ENCODE assay signal across 21 mouse cellular contexts in genomic region chr7:78049606-78050005, GRCm38 (mm10).
A peak's percentile ranks its signal among the peaks of the same experiment; 100 is the strongest.
DNase-seq lines count a peak whose midpoint lies in the region; ATAC-seq and TF ChIP-seq lines count a peak whose summit lies in the region.
"Had no signal": no experiment of that assay in that cellular context is flagged by ENCODE, and none has a peak within 500 bp of the region (broad histone marks: within the 10 kb centered on the region; RNA-seq: fewer than 3 reads in every experiment).

No protein-coding gene starts in this region.

- ATAC-seq in hindbrain, postnatal 0 days = no peak
- ATAC-seq in hindbrain, embryonic 14.5 days (ENCODE audit: low FRiP score) = no peak
- ATAC-seq in midbrain, postnatal 0 days (ENCODE audit: low FRiP score) = no peak
- ATAC-seq in midbrain, embryonic 14.5 days (ENCODE audit: low FRiP score, low TSS enrichment) = no peak
- ATAC-seq in stomach, postnatal 0 days (ENCODE audit: low FRiP score, low TSS enrichment) = no peak
- ATAC-seq: CD4-positive, CD25-positive, alpha-beta regulatory T cell, adult 4 months; forebrain, embryonic 15.5 days had no signal

- no peaks in the 10 kb centered on the region for H3K4me1 ChIP-seq in hindbrain, postnatal 0 days (ENCODE audit: insufficient read depth, low read length)
- H3K4me1 ChIP-seq in hindbrain, embryonic 14.5 days (replicated peaks; ENCODE audit: control insufficient read depth, insufficient read depth, low read length) = no peaks in the 10 kb centered on the region
- no peaks in the 10 kb centered on the region for H3K4me1 ChIP-seq in midbrain, postnatal 0 days (ENCODE audit: insufficient read depth, low read length)
- H3K4me1 ChIP-seq in midbrain, embryonic 14.5 days (ENCODE audit: control insufficient read depth, insufficient read depth, low read length) = no peaks in the 10 kb centered on the region
- H3K4me1 ChIP-seq in stomach, postnatal 0 days (replicated peaks; ENCODE audit: control insufficient read depth, insufficient read depth) = no peaks in the 10 kb centered on the region
- no peaks in the 10 kb centered on the region for H3K4me1 ChIP-seq in kidney, adult 2 months (ENCODE audit: control insufficient read depth, insufficient read depth, low read length)
- H3K4me1 ChIP-seq: embryonic facial prominence, embryonic 15.5 days; forebrain, embryonic 15.5 days; hindbrain, embryonic 13.5 days; midbrain, embryonic 10.5 days had no signal

- 63% methylated on average over 3 of the region's 3 CpGs for WGBS in hindbrain, postnatal 0 days
- 66% methylated on average over 3 of the region's 3 CpGs for WGBS in hindbrain, embryonic 14.5 days
- WGBS in midbrain, postnatal 0 days = 60% methylated on average over 3 of the region's 3 CpGs
- 64% methylated on average over 3 of the region's 3 CpGs for WGBS in midbrain, embryonic 14.5 days
- 55% methylated on average over 3 of the region's 3 CpGs for WGBS in stomach, postnatal 0 days
- WGBS in kidney, adult 2 months = 63% methylated on average over 3 of the region's 3 CpGs

- DNase-seq in adrenal gland, adult 2 months = peak; percentile 10
- DNase-seq in adrenal gland, postnatal 4 days (ENCODE audit: low spot score in 2 of 2) = no peak
- no peak for DNase-seq in hindbrain, postnatal 0 days (ENCODE audit: low spot score)
- no peak for DNase-seq in hindbrain, embryonic 14.5 days (ENCODE audit: low spot score)
- DNase-seq in midbrain, postnatal 0 days (ENCODE audit: low spot score) = no peak
- DNase-seq in midbrain, embryonic 14.5 days = no peak
- no peak for DNase-seq in stomach, postnatal 0 days (ENCODE audit: low spot score)
- DNase-seq in kidney, adult 2 months = no peak
- DNase-seq: adrenal gland, postnatal 25 days; cerebellum, adult 11 months; cerebellum, adult 9-11 months; lung, adult 18-20 months; lung, postnatal 10 days; right cerebral cortex, postnatal 25 days; spleen, adult 18-20 months had no signal

- H3K9me3 ChIP-seq in hindbrain, postnatal 0 days (ENCODE audit: low read length) = no peaks in the 10 kb centered on the region
- H3K9me3 ChIP-seq in hindbrain, embryonic 14.5 days (ENCODE audit: control insufficient read depth, low read length) = 0 out of 2 replicates have a peak, but pooled peaks cover 4% of the 10 kb centered on the region
- no peaks in the 10 kb centered on the region for H3K9me3 ChIP-seq in midbrain, postnatal 0 days (ENCODE audit: low read length)
- H3K9me3 ChIP-seq in midbrain, embryonic 14.5 days (ENCODE audit: control insufficient read depth, low read length) = no peaks in the 10 kb centered on the region
- no peaks in the 10 kb centered on the region for H3K9me3 ChIP-seq in stomach, postnatal 0 days (ENCODE audit: control insufficient read depth, low read length)
- H3K9me3 ChIP-seq: embryonic facial prominence, embryonic 15.5 days; forebrain, embryonic 15.5 days; hindbrain, embryonic 13.5 days; midbrain, embryonic 10.5 days had no signal

- H3K27ac ChIP-seq in hindbrain, postnatal 0 days = no peak overlapping the region
- H3K27ac ChIP-seq in hindbrain, embryonic 14.5 days = no peak overlapping the region
- H3K27ac ChIP-seq in midbrain, postnatal 0 days (ENCODE audit: low read depth, low read length) = no peak overlapping the region
- no peak overlapping the region for H3K27ac ChIP-seq in midbrain, embryonic 14.5 days (replicated peaks; ENCODE audit: low read depth, low read length)
- no peak overlapping the region for H3K27ac ChIP-seq in stomach, postnatal 0 days (replicated peaks)
- H3K27ac ChIP-seq in kidney, adult 2 months (ENCODE audit: insufficient read depth, low read depth, low read length) = no peak overlapping the region
- H3K27ac ChIP-seq: embryonic facial prominence, embryonic 15.5 days; forebrain, embryonic 15.5 days; hindbrain, embryonic 13.5 days; midbrain, embryonic 10.5 days had no signal

- peak; percentile 22; the same call in 1 of the 2 replicates for TF ChIP-seq CTCF in hindbrain, postnatal 0 days (IDR thresholded peaks at IDR 0.05; ENCODE audit: low read depth)
- TF ChIP-seq CTCF in midbrain, postnatal 0 days (IDR thresholded peaks at IDR 0.05) = 0 out of 2 replicates have a peak, but pooled peaks have one; percentile 25
- peak; percentile 38 for TF ChIP-seq CTCF in stomach, postnatal 0 days (IDR thresholded peaks at IDR 0.05; ENCODE audit: low read depth)
- TF ChIP-seq CTCF in kidney, adult 2 months (conservative IDR thresholded peaks at IDR 0.05; ENCODE audit: insufficient read depth, insufficient read length, low read depth, low read length) = no peak

- no peak for TF ChIP-seq POLR2A in kidney, adult 2 months (IDR thresholded peaks at IDR 0.05; ENCODE audit: low read depth, low read length)

- no peak overlapping the region for H3K9ac ChIP-seq in hindbrain, postnatal 0 days (replicated peaks; ENCODE audit: low read length)
- no peak overlapping the region for H3K9ac ChIP-seq in hindbrain, embryonic 14.5 days
- H3K9ac ChIP-seq in midbrain, postnatal 0 days (replicated peaks; ENCODE audit: low read length, poor library complexity, severe bottlenecking) = no peak overlapping the region
- H3K9ac ChIP-seq in midbrain, embryonic 14.5 days (replicated peaks; ENCODE audit: low read length) = no peak overlapping the region
- H3K9ac ChIP-seq in stomach, postnatal 0 days (ENCODE audit: low read length) = no peak overlapping the region
- H3K9ac ChIP-seq: embryonic facial prominence, embryonic 15.5 days; forebrain, embryonic 15.5 days; hindbrain, embryonic 13.5 days had no signal

- no peak for TF ChIP-seq EP300 in stomach, postnatal 0 days (optimal IDR thresholded peaks at IDR 0.05)

- H3K4me3 ChIP-seq in hindbrain, postnatal 0 days (ENCODE audit: low read length) = no peak overlapping the region
- H3K4me3 ChIP-seq in hindbrain, embryonic 14.5 days (replicated peaks; ENCODE audit: low read length) = no peak overlapping the region
- H3K4me3 ChIP-seq in midbrain, postnatal 0 days (ENCODE audit: low read depth, low read length) = no peak overlapping the region
- no peak overlapping the region for H3K4me3 ChIP-seq in midbrain, embryonic 14.5 days (replicated peaks; ENCODE audit: low read depth, low read length)
- no peak overlapping the region for H3K4me3 ChIP-seq in stomach, postnatal 0 days (ENCODE audit: low read depth, low read length)
- H3K4me3 ChIP-seq in kidney, adult 2 months (ENCODE audit: insufficient read depth, low read depth, low read length) = no peak overlapping the region
- H3K4me3 ChIP-seq: embryonic facial prominence, embryonic 15.5 days; forebrain, embryonic 15.5 days; hindbrain, embryonic 13.5 days; midbrain, embryonic 10.5 days had no signal

- H3K36me3 ChIP-seq in hindbrain, postnatal 0 days (ENCODE audit: insufficient read depth, low read length) = no peaks in the 10 kb centered on the region
- H3K36me3 ChIP-seq in hindbrain, embryonic 14.5 days (replicated peaks; ENCODE audit: control insufficient read depth, insufficient read depth) = no peaks in the 10 kb centered on the region
- H3K36me3 ChIP-seq in midbrain, postnatal 0 days (ENCODE audit: insufficient read depth, low read length) = no peaks in the 10 kb centered on the region
- no peaks in the 10 kb centered on the region for H3K36me3 ChIP-seq in midbrain, embryonic 14.5 days (ENCODE audit: control insufficient read depth, insufficient read depth, low read length)
- H3K36me3 ChIP-seq in stomach, postnatal 0 days (ENCODE audit: control insufficient read depth, insufficient read depth, low read length) = no peaks in the 10 kb centered on the region
- no peaks in the 10 kb centered on the region for H3K36me3 ChIP-seq in kidney, adult 2 months (ENCODE audit: control insufficient read depth, insufficient read depth, low read length)
- H3K36me3 ChIP-seq: embryonic facial prominence, embryonic 15.5 days; forebrain, embryonic 15.5 days; hindbrain, embryonic 13.5 days; midbrain, embryonic 10.5 days had no signal

- H3K27me3 ChIP-seq in hindbrain, postnatal 0 days (ENCODE audit: insufficient read depth, low read length) = no peaks in the 10 kb centered on the region
- H3K27me3 ChIP-seq in hindbrain, embryonic 14.5 days (ENCODE audit: control insufficient read depth, insufficient read depth, low read length) = no peaks in the 10 kb centered on the region
- H3K27me3 ChIP-seq in midbrain, postnatal 0 days (ENCODE audit: insufficient read depth, low read length) = no peaks in the 10 kb centered on the region
- no peaks in the 10 kb centered on the region for H3K27me3 ChIP-seq in midbrain, embryonic 14.5 days (ENCODE audit: control insufficient read depth, insufficient read depth, low read length)
- H3K27me3 ChIP-seq in stomach, postnatal 0 days (ENCODE audit: control insufficient read depth, insufficient read depth, low read length) = no peaks in the 10 kb centered on the region
- H3K27me3 ChIP-seq in kidney, adult 2 months (replicated peaks; ENCODE audit: control insufficient read depth, insufficient read depth, low read length) = no peaks in the 10 kb centered on the region
- H3K27me3 ChIP-seq: embryonic facial prominence, embryonic 15.5 days; forebrain, embryonic 15.5 days; hindbrain, embryonic 13.5 days had no signal

- no peak overlapping the region for H3K4me2 ChIP-seq in hindbrain, postnatal 0 days (ENCODE audit: low read depth, low read length)
- H3K4me2 ChIP-seq in hindbrain, embryonic 14.5 days (replicated peaks) = no peak overlapping the region
- no peak overlapping the region for H3K4me2 ChIP-seq in midbrain, postnatal 0 days (ENCODE audit: low read depth, low read length, poor library complexity, severe bottlenecking)
- no peak overlapping the region for H3K4me2 ChIP-seq in midbrain, embryonic 14.5 days (ENCODE audit: low read length)
- no peak overlapping the region for H3K4me2 ChIP-seq in stomach, postnatal 0 days (replicated peaks; ENCODE audit: low read depth)
- H3K4me2 ChIP-seq: embryonic facial prominence, embryonic 15.5 days; forebrain, embryonic 15.5 days; heart, embryonic 11.5 days; hindbrain, embryonic 13.5 days had no signal
